Mouse (Mus musculus) olfactory bulb, adult 2 months (tissue): ENCODE results near the gene Rps26. TPM values are rescaled to one million over a fixed set of nuclear protein-coding genes. Genes with fewer than 3 reads are reported as not detected.
"Not testable (repeated sequence)": the region's sequence is repeated elsewhere in the genome, so short reads cannot be mapped to it uniquely, and the experiment has no call there.

Experiments used
- H3K27ac ChIP-seq: fragments of 200-500 bp; 2 replicates; pipeline ENCODE4 v1.5.1; 2012; ENCODE audit warnings: low read depth, low read length; ENCODE audit not compliant: insufficient read depth
- H3K4me1 ChIP-seq: fragments of 200-500 bp; 2 replicates; pipeline ENCODE4 v1.6.1; 2012; ENCODE audit warnings: low read length; ENCODE audit not compliant: control insufficient read depth, insufficient read depth
- H3K4me3 ChIP-seq: fragments of 200-500 bp; 2 replicates; pipeline ENCODE4 v1.5.1; 2012; ENCODE audit warnings: mild to moderate bottlenecking, low read depth, low read length, moderate library complexity; ENCODE audit not compliant: insufficient read depth
- CTCF ChIP-seq: fragments of 200-500 bp; IDR thresholded peaks from 2 replicates; pipeline ENCODE4 v1.5.1; 2012; ENCODE audit warnings: low read depth, mild to moderate bottlenecking, low read length, moderate library complexity; ENCODE audit not compliant: insufficient read depth
- POLR2A ChIP-seq: fragments of 200-500 bp; IDR thresholded peaks from 2 replicates; pipeline ENCODE4 v1.6.1; 2012; ENCODE audit warnings: mild to moderate bottlenecking, low read depth, low read length, moderate library complexity; ENCODE audit not compliant: insufficient read depth
- WGBS: fragments of 180-500 bp; shearing (Covaris S2); methylation state at CpG from one replicate; pipeline ENCODE4 v1.1.7; 2018; 5-methylcytosine and 5-hydroxymethylcytosine counted together
- polyA plus RNA-seq: library from polyadenylated mRNA; stranded (reverse); fragments of >200 nt; gene quantifications from 2 replicates; pipeline ENCODE4 v1.2.4, GENCODE M21; 2012; ENCODE audit warnings: low replicate concordance; ENCODE audit not compliant: missing spikeins, insufficient read depth, insufficient read length

Rps26 gene
- polyA plus RNA-seq, 1 experiment: not detected

GRCm38 (mm10) chr10:128627398-128628317 is 1.1 kb upstream of the Rps26 start:
- H3K4me1 ChIP-seq: peaks cover 2% of the 10 kb centered on the region; the same call in 1 of the 2 replicates
- WGBS: 84% methylated on average over 10 of the region's 10 CpGs
- TF ChIP-seq POLR2A (no peak), CTCF (no peak)
- H3K27ac ChIP-seq: no peak overlapping the region
- H3K4me3 ChIP-seq: no peak overlapping the region

DNA sequence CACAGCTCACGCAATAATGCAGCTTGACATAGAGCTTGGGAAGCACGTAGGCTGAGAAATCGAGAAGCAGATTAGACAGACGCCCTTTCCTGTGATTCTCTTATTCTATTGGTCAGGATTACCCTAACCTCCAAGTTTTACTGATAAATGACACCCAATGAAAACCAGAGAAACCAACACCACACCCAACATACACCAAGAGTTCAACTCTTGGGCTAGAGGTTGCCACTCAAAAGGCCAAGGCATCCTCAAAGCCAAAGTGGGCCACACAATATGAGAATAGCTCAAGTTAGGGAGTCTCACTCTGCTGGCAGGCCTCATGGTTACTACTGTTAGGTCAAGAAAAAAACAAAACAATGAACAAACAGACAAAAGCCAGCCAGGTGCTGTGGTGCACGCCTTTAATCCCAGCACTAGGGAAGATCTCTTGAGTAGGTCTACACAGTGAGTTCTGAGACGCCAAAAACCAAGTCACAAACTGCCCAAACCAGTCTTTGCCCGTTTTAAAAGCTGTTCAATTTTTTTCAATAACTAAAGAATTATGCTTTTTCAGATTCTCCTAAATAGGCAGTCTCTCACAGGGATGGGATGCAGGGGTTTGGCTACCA is 1.2 kb downstream of the Rps26 start:
- H3K27ac ChIP-seq: no peak overlapping the region
- TF ChIP-seq POLR2A (no peak), CTCF (no peak)
- WGBS: 46% methylated on average over 7 of the region's 7 CpGs

DNA sequence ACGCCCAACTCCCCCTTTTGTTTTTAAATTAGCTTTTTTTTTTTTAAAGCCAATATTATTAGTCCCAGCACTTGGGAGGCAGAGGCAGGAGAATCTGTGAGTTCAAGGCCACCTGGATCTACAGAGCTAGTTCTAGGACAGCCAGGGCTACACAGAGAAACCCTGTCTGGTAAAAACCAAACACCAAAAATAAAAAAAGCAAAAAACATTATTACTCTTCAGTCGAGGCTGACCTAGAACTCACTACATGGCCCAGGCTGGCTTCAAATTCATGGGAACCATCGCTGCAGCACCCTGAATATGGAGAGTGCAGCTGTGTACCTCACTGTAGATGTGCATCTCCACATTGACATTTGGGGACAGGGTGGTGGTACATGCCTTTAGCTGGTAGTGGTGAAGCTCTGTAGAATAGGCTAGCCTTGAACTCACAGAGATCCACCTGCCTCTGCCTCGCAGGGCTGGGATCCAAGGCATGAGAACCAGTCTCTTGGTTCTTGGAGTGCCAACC is 3.4 kb downstream of the Rps26 start:
- WGBS: 85% methylated on average over 4 of the region's 4 CpGs
- H3K27ac ChIP-seq, H3K4me3 ChIP-seq, H3K4me1 ChIP-seq: not testable (repeated sequence)

More for the DNA sequence above, 1.2 kb downstream of the Rps26 start:
- Histone ChIP-seq H3K4me3 (peak overlapping the region; percentile 82), H3K4me1 (peaks cover 2% of the 10 kb centered on the region; the same call in 1 of the 2 replicates)

DNA sequence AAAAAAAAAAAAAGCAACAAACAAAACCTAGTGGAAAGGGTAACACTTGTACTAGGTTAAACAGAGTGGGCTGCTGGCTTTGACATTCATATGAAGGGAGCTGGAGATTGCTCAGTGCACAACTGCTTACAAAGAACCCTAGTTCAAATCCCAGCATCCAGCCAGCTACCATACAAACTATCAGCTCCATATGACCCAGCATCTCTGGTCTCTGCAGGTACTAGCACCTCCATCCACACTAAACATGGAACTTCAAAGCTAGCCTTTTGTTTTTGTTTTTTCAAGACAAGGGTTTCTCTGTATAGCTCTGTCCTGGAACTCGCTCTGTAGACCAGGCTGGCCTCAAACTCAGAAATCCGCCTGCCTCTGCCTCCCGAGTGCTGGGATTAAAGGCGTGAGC is 3.8 kb downstream of the Rps26 start:
- TF ChIP-seq CTCF (no peak), POLR2A (no peak)
- no peak overlapping the region for H3K4me3 ChIP-seq
- H3K4me1 ChIP-seq: peaks cover 2% of the 10 kb centered on the region; the same call in 1 of the 2 replicates
- no peak overlapping the region for H3K27ac ChIP-seq
- 87% methylated on average over 4 of the region's 4 CpGs for WGBS

DNA sequence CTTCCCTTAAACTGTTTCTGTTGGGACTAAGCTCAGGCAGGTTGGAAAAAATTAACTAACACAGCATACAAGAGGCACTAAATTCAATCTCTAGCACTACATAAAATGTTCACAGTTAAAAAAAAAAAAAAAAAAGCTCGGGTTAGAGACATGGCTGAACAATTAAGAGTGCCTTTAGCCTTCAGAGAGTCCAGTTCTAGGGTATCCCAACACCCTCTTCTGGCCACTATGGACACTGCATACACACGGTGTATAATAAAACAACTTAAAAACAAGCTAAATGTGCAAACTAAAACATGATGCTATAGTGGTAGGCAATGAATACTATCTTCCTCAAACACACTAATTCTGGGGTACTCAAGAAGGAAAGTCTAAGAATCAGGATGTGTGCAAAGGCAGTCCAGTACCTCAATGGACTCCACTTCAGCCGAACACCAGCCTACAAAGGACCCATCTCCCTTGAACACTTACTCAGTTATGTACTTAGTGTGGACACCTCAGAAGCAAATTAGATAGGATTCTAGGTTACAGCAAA is 4.5 kb downstream of the Rps26 start:
- Histone ChIP-seq H3K27ac (no peak overlapping the region), H3K4me1 (peaks cover 2% of the 10 kb centered on the region; the same call in 1 of the 2 replicates), H3K4me3 (no peak overlapping the region)
- WGBS: 80% methylated on average over 3 of the region's 3 CpGs
- TF ChIP-seq POLR2A (no peak), CTCF (no peak)

DNA sequence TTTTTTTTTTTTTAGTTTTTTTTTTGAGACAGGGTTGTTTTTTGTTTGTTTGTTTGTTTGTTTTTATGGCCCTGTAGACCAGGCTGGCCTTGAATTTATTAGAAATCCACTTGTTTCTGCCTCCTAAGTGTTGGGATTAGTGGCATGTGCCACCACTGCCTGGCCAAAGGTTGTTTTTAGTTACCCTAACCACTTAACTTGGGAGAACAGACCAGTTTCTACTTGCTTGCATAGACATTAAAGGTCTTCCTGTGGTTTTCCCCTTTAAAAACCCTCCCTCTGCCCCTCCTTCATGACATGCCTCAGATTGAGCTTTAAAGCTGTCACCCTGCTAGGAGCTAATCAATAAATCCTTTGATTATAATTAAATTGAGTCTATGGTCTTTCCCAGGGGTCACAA is 6.3 kb downstream of the Rps26 start:
- no peak overlapping the region for H3K4me3 ChIP-seq
- TF ChIP-seq POLR2A (no peak), CTCF (no peak)
- no peak overlapping the region for H3K27ac ChIP-seq
- H3K4me1 ChIP-seq: peaks cover 2% of the 10 kb centered on the region; the same call in 1 of the 2 replicates

GRCm38 (mm10) chr10:128619148-128619547 is 7.4 kb downstream of the Rps26 start:
- H3K4me3 ChIP-seq, H3K27ac ChIP-seq, H3K4me1 ChIP-seq: not testable (repeated sequence)
- 88% methylated on average over 5 of the region's 5 CpGs for WGBS

GRCm38 (mm10) chr10:128618570-128618969 is 8.0 kb downstream of the Rps26 start:
- TF ChIP-seq CTCF (no peak), POLR2A (no peak)
- no peaks in the 10 kb centered on the region for H3K4me1 ChIP-seq
- 86% methylated on average over 1 of the region's 1 CpGs for WGBS
- H3K27ac ChIP-seq: no peak overlapping the region
- no peak overlapping the region for H3K4me3 ChIP-seq

GRCm38 (mm10) chr10:128615798-128616448 is 10.6 kb downstream of the Rps26 start:
- H3K4me1 ChIP-seq, H3K27ac ChIP-seq, H3K4me3 ChIP-seq: not testable (repeated sequence)
- WGBS: 89% methylated on average over 6 of the region's 7 CpGs
